Mouse (Mus musculus): ENCODE measurements around the gene Ica1.

The Ica1 gene

GRCm38 (mm10) chr6:8691199-8691975 is 86.9 kb downstream of the Ica1 start:
- DNase-seq (ENCODE audit: low read depth, low spot score), result no peak

- DNase-seq (ENCODE audit: low read depth, low spot score), result no peak
Measured at GRCm38 (mm10) chr6:8690441-8690840, 87.8 kb downstream of the Ica1 start.

- no peak for DNase-seq (ENCODE audit: low read depth, low spot score)
Measured at GRCm38 (mm10) chr6:8686678-8687580, 91.4 kb downstream of the Ica1 start.

- DNase-seq (ENCODE audit: low read depth, low spot score), result no peak
Measured at GRCm38 (mm10) chr6:8683379-8683778, 94.9 kb downstream of the Ica1 start.

GRCm38 (mm10) chr6:8680931-8681330 is 97.4 kb downstream of the Ica1 start:
- no peak for DNase-seq (ENCODE audit: low read depth, low spot score)

- DNase-seq (ENCODE audit: low read depth, low spot score), result no peak
Measured at GRCm38 (mm10) chr6:8673013-8673412, 105.3 kb downstream of the Ica1 start.

- no peak for DNase-seq (ENCODE audit: low read depth, low spot score)
Measured at GRCm38 (mm10) chr6:8669343-8669742, 108.9 kb downstream of the Ica1 start.

GRCm38 (mm10) chr6:8668013-8668811 is 110.1 kb downstream of the Ica1 start:
- DNase-seq (ENCODE audit: low read depth, low spot score), result no peak

- no peak for DNase-seq (ENCODE audit: low read depth, low spot score)
Measured at GRCm38 (mm10) chr6:8665786-8666185, 112.5 kb downstream of the Ica1 start.

- DNase-seq (ENCODE audit: low read depth, low spot score), result no peak
Measured at GRCm38 (mm10) chr6:8664956-8665355, 113.3 kb downstream of the Ica1 start.

- DNase-seq (ENCODE audit: low read depth, low spot score), result no peak
Measured at GRCm38 (mm10) chr6:8663092-8663740, 115.1 kb downstream of the Ica1 start.

GRCm38 (mm10) chr6:8661404-8661803 is 116.9 kb downstream of the Ica1 start:
- peak; percentile 65 for DNase-seq (ENCODE audit: low read depth, low spot score)

GRCm38 (mm10) chr6:8660076-8660475 is 118.2 kb downstream of the Ica1 start:
- no peak for DNase-seq (ENCODE audit: low read depth, low spot score)

- DNase-seq (ENCODE audit: low read depth, low spot score), result no peak
Measured at GRCm38 (mm10) chr6:8659194-8659959, 118.9 kb downstream of the Ica1 start.

GRCm38 (mm10) chr6:8658431-8658830 is 119.9 kb downstream of the Ica1 start:
- DNase-seq (ENCODE audit: low read depth, low spot score), result no peak

GRCm38 (mm10) chr6:8657459-8657858 is 120.8 kb downstream of the Ica1 start:
- peak; percentile 22 for DNase-seq (ENCODE audit: low read depth, low spot score)

GRCm38 (mm10) chr6:8655454-8655853 is 122.8 kb downstream of the Ica1 start:
- DNase-seq (ENCODE audit: low read depth, low spot score), result no peak

GRCm38 (mm10) chr6:8650413-8650812 is 127.9 kb downstream of the Ica1 start:
- DNase-seq (ENCODE audit: low read depth, low spot score), result no peak

- no peak for DNase-seq (ENCODE audit: low read depth, low spot score)
Measured at GRCm38 (mm10) chr6:8649295-8649865, 128.9 kb downstream of the Ica1 start.
